Mouse (Mus musculus): ENCODE measurements around the gene Sohlh2. TPM values are rescaled to one million over a fixed set of nuclear protein-coding genes. Genes with fewer than 3 reads are reported as not detected.
"Not testable (repeated sequence)": the region's sequence is repeated elsewhere in the genome, so short reads cannot be mapped to it uniquely, and the experiment has no call there.

The Sohlh2 gene
- total and polyA plus RNA-seq, 2 experiments from 2014 or later, result not detected

GRCm38 (mm10) chr3:55177271-55177670 is 4.6 kb upstream of the Sohlh2 start:
- H3K9me3 ChIP-seq (ENCODE audit: low read length), result no peaks in the 10 kb centered on the region
- 61% methylated on average over 6 of the region's 6 CpGs for WGBS
- H3K36me3 ChIP-seq (ENCODE audit: insufficient read depth), result no peaks in the 10 kb centered on the region
- H3K9ac ChIP-seq, result no peak overlapping the region
- H3K27me3 ChIP-seq (ENCODE audit: insufficient read depth, low read length), result no peaks in the 10 kb centered on the region
- no peak overlapping the region for H3K4me3 ChIP-seq (ENCODE audit: low read depth, low read length)
- no peaks in the 10 kb centered on the region for H3K4me1 ChIP-seq (ENCODE audit: insufficient read depth)
- DNase-seq (no peak), ATAC-seq (no peak; the same call in 1 of the 2 replicates)
- H3K4me2 ChIP-seq (ENCODE audit: low read depth), result no peak overlapping the region
- no peak for TF ChIP-seq CTCF (IDR thresholded peaks at IDR 0.05; ENCODE audit: low read depth)
- no peak overlapping the region for H3K27ac ChIP-seq (ENCODE audit: low read depth, low read length)

GRCm38 (mm10) chr3:55191668-55192067 is 9.8 kb downstream of the Sohlh2 start:
- Histone ChIP-seq H3K9me3 (ENCODE audit: low read length) (no peaks in the 10 kb centered on the region), H3K36me3 (ENCODE audit: insufficient read depth) (no peaks in the 10 kb centered on the region), H3K4me2 (ENCODE audit: low read depth) (no peak overlapping the region), H3K27me3 (ENCODE audit: insufficient read depth, low read length) (no peaks in the 10 kb centered on the region), H3K4me1 (ENCODE audit: insufficient read depth) (no peaks in the 10 kb centered on the region), H3K9ac (no peak overlapping the region), H3K27ac (ENCODE audit: low read depth, low read length) (no peak overlapping the region), H3K4me3 (ENCODE audit: low read depth, low read length) (no peak overlapping the region)
- 96% methylated on average over 4 of the region's 4 CpGs for WGBS
- ATAC-seq (no peak), DNase-seq (no peak)
- TF ChIP-seq CTCF (IDR thresholded peaks at IDR 0.05; ENCODE audit: low read depth), result no peak

GRCm38 (mm10) chr3:55193351-55193750 is 11.5 kb downstream of the Sohlh2 start:
- WGBS, result 62% methylated on average over 2 of the region's 2 CpGs
- H3K4me2 ChIP-seq (ENCODE audit: low read depth), result no peak overlapping the region
- no peaks in the 10 kb centered on the region for H3K36me3 ChIP-seq (ENCODE audit: insufficient read depth)
- H3K4me1 ChIP-seq (ENCODE audit: insufficient read depth), result no peaks in the 10 kb centered on the region
- no peak for TF ChIP-seq CTCF (IDR thresholded peaks at IDR 0.05; ENCODE audit: low read depth)
- H3K9me3 ChIP-seq (ENCODE audit: low read length), result no peaks in the 10 kb centered on the region
- no peak overlapping the region for H3K4me3 ChIP-seq (ENCODE audit: low read depth, low read length)
- H3K27ac ChIP-seq (ENCODE audit: low read depth, low read length), result no peak overlapping the region
- H3K9ac ChIP-seq, result no peak overlapping the region
- H3K27me3 ChIP-seq (ENCODE audit: insufficient read depth, low read length), result no peaks in the 10 kb centered on the region
- ATAC-seq (no peak), DNase-seq (no peak)

GRCm38 (mm10) chr3:55194792-55195191 is 13.0 kb downstream of the Sohlh2 start:
- no peaks in the 10 kb centered on the region for H3K36me3 ChIP-seq (ENCODE audit: insufficient read depth)
- no peaks in the 10 kb centered on the region for H3K27me3 ChIP-seq (ENCODE audit: insufficient read depth, low read length)
- no peak overlapping the region for H3K27ac ChIP-seq (ENCODE audit: low read depth, low read length)
- 34% methylated on average over 8 of the region's 8 CpGs for WGBS
- no peak overlapping the region for H3K9ac ChIP-seq
- TF ChIP-seq CTCF (IDR thresholded peaks at IDR 0.05; ENCODE audit: low read depth), result peak; percentile 30; the same call in 1 of the 2 replicates
- H3K4me2 ChIP-seq (ENCODE audit: low read depth), result no peak overlapping the region
- ATAC-seq (peak; percentile 56; the same call in 1 of the 2 replicates), DNase-seq (no peak)
- no peak overlapping the region for H3K4me3 ChIP-seq (ENCODE audit: low read depth, low read length)
- H3K4me1 ChIP-seq (ENCODE audit: insufficient read depth), result no peaks in the 10 kb centered on the region
- no peaks in the 10 kb centered on the region for H3K9me3 ChIP-seq (ENCODE audit: low read length)

GRCm38 (mm10) chr3:55195581-55196327 is 13.9 kb downstream of the Sohlh2 start:
- no peaks in the 10 kb centered on the region for H3K4me1 ChIP-seq (ENCODE audit: insufficient read depth)
- H3K27ac ChIP-seq (ENCODE audit: low read depth, low read length), result no peak overlapping the region
- H3K9me3 ChIP-seq (ENCODE audit: low read length), result no peaks in the 10 kb centered on the region
- DNase-seq (no peak), ATAC-seq (no peak)
- H3K9ac ChIP-seq, result no peak overlapping the region
- H3K4me3 ChIP-seq (ENCODE audit: low read depth, low read length), result no peak overlapping the region
- WGBS, result 76% methylated on average over 5 of the region's 5 CpGs
- no peak for TF ChIP-seq CTCF (IDR thresholded peaks at IDR 0.05; ENCODE audit: low read depth)
- no peak overlapping the region for H3K4me2 ChIP-seq (ENCODE audit: low read depth)
- H3K27me3 ChIP-seq (ENCODE audit: insufficient read depth, low read length), result no peaks in the 10 kb centered on the region
- H3K36me3 ChIP-seq (ENCODE audit: insufficient read depth), result no peaks in the 10 kb centered on the region

GRCm38 (mm10) chr3:55196328-55196710 is 14.5 kb downstream of the Sohlh2 start:
- Histone ChIP-seq H3K4me2 (ENCODE audit: low read depth) (no peak overlapping the region), H3K9me3 (ENCODE audit: low read length) (no peaks in the 10 kb centered on the region), H3K27ac (ENCODE audit: low read depth, low read length) (no peak overlapping the region), H3K36me3 (ENCODE audit: insufficient read depth) (no peaks in the 10 kb centered on the region), H3K4me1 (ENCODE audit: insufficient read depth) (no peaks in the 10 kb centered on the region), H3K9ac (no peak overlapping the region), H3K27me3 (ENCODE audit: insufficient read depth, low read length) (no peaks in the 10 kb centered on the region), H3K4me3 (ENCODE audit: low read depth, low read length) (no peak overlapping the region)
- no peak for DNase-seq
- TF ChIP-seq CTCF (IDR thresholded peaks at IDR 0.05; ENCODE audit: low read depth), result no peak
- ATAC-seq, result no peak
- WGBS, result 94% methylated on average over 2 of the region's 2 CpGs

GRCm38 (mm10) chr3:55203621-55204020 is 21.8 kb downstream of the Sohlh2 start:
- DNase-seq; H3K4me2 ChIP-seq (ENCODE audit: low read depth); H3K9ac ChIP-seq; H3K36me3 ChIP-seq (ENCODE audit: insufficient read depth); H3K27me3 ChIP-seq (ENCODE audit: insufficient read depth, low read length); H3K4me1 ChIP-seq (ENCODE audit: insufficient read depth); H3K27ac ChIP-seq (ENCODE audit: low read depth, low read length); H3K4me3 ChIP-seq (ENCODE audit: low read depth, low read length); ATAC-seq; H3K9me3 ChIP-seq (ENCODE audit: low read length): not testable (repeated sequence)
- WGBS, result 93% methylated on average over 11 of the region's 11 CpGs
